Mouse (Mus musculus) bone marrow macrophage, adult 2 months (primary cell): Measurements from ENCODE around the gene Fank1.

ENCODE experiments used
- CTCF ChIP-seq: IDR thresholded peaks from 2 replicates; pipeline ENCODE4 v1.5.1; 2012; ENCODE audit warnings: low read depth, mild to moderate bottlenecking, low read length, moderate library complexity
- POLR2A ChIP-seq: IDR thresholded peaks from 2 replicates; pipeline ENCODE4 v1.6.1; 2012; ENCODE audit warnings: mild to moderate bottlenecking, low read depth, low read length, borderline replicate concordance

GRCm38 (mm10) chr7:133891298-133891697, 114.6 kb downstream of the Fank1 start:
- no peak for TF ChIP-seq POLR2A
- TF ChIP-seq CTCF, result no peak
